Mouse (Mus musculus) ES-Bruce4 (cell line): ENCODE measurements at regions not wholly inside any gene's neighbourhood (a gene's known extent, or its start where the extent isn't known, plus 50 kb on each side); places are given as distances from the start of the nearest gene placed in this dataset.

Source experiments
- CTCF ChIP-seq: IDR thresholded peaks from one replicate; pipeline ENCODE4 v1.8.1; 2011; ENCODE audit warnings: low read depth, low read length
- POLR2A ChIP-seq: IDR thresholded peaks from one replicate; pipeline ENCODE4 v1.8.1; 2011; ENCODE audit warnings: low read length; ENCODE audit not compliant: insufficient read depth

DNA sequence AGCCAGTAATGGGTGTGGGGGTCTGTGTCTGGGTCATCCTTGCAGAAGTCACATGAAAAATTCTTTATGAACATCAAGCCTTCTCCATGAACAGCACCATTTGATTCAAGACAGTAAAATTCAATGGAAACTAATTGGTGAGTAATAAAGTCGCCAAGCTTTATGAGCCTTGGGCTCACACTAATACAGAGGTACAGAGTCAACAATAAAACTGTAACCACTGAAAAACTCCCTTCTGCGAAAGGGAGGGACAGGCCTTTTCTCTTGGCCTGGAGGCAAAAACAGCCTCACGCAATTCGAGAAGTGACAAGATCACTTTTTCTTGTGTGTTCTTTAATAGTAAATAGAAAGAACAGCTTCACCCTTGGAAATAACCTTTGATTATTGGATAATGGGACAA lies 200.7 kb downstream of the Lrrn1 start:
- TF ChIP-seq CTCF = no peak
- TF ChIP-seq POLR2A = no peak
